Mouse (Mus musculus) midbrain, embryonic 11.5 days (tissue): ENCODE data around the gene Smcp. TPM values are rescaled to one million over a fixed set of nuclear protein-coding genes. Genes with fewer than 3 reads are reported as not detected.

Source experiments
- ATAC-seq: fragments of 200-750 bp; cut with Nextera tagmentation; 2 replicates; pipeline ENCODE4 v1.8.0; 2017; ENCODE audit warnings: moderate TSS enrichment, moderate library complexity; ENCODE audit not compliant: low FRiP score
- DNase-seq: peaks from one replicate; pipeline ENCODE4 v3.0.0; 2015; ENCODE audit warnings: low spot score; ENCODE audit errors: missing footprints
- H3K27ac ChIP-seq: fragments of 300-500 bp; sonication (generic); 2 replicates; pipeline ENCODE4 v1.5.1; 2014; ENCODE audit warnings: low read depth, low read length
- H3K27me3 ChIP-seq: fragments of 300-500 bp; sonication (generic); 2 replicates; pipeline ENCODE4 v1.6.1; 2014; ENCODE audit warnings: mild to moderate bottlenecking, low read length, moderate library complexity, mixed read lengths; ENCODE audit not compliant: control insufficient read depth, insufficient read depth
- H3K36me3 ChIP-seq: fragments of 300-500 bp; sonication (generic); 2 replicates; pipeline ENCODE4 v1.6.1; 2014; ENCODE audit warnings: mild to moderate bottlenecking, low read length, moderate library complexity, mixed read lengths; ENCODE audit not compliant: control insufficient read depth, insufficient read depth
- H3K4me1 ChIP-seq: fragments of 300-500 bp; sonication (generic); 2 replicates; pipeline ENCODE4 v1.6.1; 2014; ENCODE audit warnings: low read length; ENCODE audit not compliant: control insufficient read depth, insufficient read depth
- H3K4me2 ChIP-seq: fragments of 300-500 bp; sonication (generic); 2 replicates; pipeline ENCODE4 v1.6.1; 2014; ENCODE audit warnings: mild to moderate bottlenecking, moderate library complexity
- H3K4me3 ChIP-seq: fragments of 300-500 bp; sonication (generic); 2 replicates; pipeline ENCODE4 v1.5.1; 2014; ENCODE audit warnings: low read depth, low read length
- H3K9ac ChIP-seq: fragments of 300-500 bp; sonication (generic); 2 replicates; pipeline ENCODE4 v1.6.1; 2014; ENCODE audit warnings: low read length
- H3K9me3 ChIP-seq: fragments of 300-500 bp; sonication (generic); 2 replicates; pipeline ENCODE4 v1.6.1; 2016; ENCODE audit warnings: low read length; ENCODE audit not compliant: control insufficient read depth
- WGBS: fragments of 180-500 bp; shearing (Covaris S2); extraction: QIAGEN DNeasy Blood & Tissue Kit; methylation state at CpG from one replicate; pipeline ENCODE4 v1.1.7; 2014; 5-methylcytosine and 5-hydroxymethylcytosine counted together
- polyA plus RNA-seq: library from polyadenylated mRNA; unstranded; fragments of >200 nt; fragmentation: Nextera tagmentation; extraction: Ambion mirVana; gene quantifications from 2 replicates; pipeline ENCODE4 v1.2.1, GENCODE M21; 2014

Smcp gene
- polyA plus RNA-seq, 1 experiment from 2014 or later: not detected

DNA sequence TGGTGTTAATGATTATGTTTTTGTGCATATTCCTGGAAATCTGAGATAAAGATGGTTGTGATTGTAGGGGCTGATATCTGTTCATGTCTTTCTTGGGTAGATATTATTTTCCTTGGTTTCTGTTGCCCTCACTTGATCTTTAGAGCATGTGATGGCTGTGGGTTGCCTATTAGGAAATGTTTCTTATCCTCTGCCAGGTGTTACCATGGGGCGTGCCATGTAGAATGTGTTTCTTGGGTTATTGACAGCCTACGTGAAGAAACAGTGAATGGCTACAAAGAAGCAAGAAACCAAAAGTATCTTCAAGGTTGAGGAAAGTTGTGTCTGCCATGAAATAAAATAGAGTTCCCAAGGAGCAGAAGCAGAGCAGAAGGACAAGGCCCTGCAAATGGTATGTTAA, 9.6 kb upstream of the Smcp start:
- DNase-seq: no peak
- Histone ChIP-seq H3K9ac (no peak overlapping the region), H3K36me3 (no peaks in the 10 kb centered on the region), H3K9me3 (peaks cover 2% of the 10 kb centered on the region; the same call in 1 of the 2 replicates), H3K27ac (no peak overlapping the region), H3K4me2 (no peak overlapping the region), H3K4me3 (no peak overlapping the region), H3K4me1 (no peaks in the 10 kb centered on the region), H3K27me3 (no peaks in the 10 kb centered on the region)
- no peak for ATAC-seq
- 88% methylated on average over 2 of the region's 2 CpGs for WGBS

DNA sequence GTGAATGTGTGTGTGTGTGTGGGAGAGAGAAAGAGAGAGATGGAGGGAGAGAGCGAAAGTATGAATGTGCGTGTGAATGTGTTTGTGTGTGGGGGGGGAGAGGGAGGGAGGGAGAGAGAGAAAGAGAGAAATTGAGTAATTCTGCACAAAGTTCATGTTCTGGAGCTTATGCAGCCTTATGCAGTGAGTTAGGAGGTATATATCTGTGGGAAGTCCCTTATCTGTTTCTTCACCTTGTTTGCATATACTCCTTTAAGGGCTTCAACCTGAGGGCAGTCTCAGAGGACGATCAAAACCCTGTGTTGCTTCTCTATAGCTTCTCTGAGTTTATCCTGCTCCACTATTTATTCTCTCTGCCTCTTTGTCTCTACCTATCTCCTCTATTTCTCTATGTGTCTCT, 1.6 kb downstream of the Smcp start:
- Histone ChIP-seq H3K4me1 (no peaks in the 10 kb centered on the region), H3K27me3 (no peaks in the 10 kb centered on the region), H3K36me3 (no peaks in the 10 kb centered on the region), H3K9me3 (no peaks in the 10 kb centered on the region), H3K4me3 (no peak overlapping the region), H3K27ac (no peak overlapping the region), H3K9ac (no peak overlapping the region), H3K4me2 (no peak overlapping the region)
- DNase-seq (no peak), ATAC-seq (no peak)
- 95% methylated on average over 3 of the region's 3 CpGs for WGBS

DNA sequence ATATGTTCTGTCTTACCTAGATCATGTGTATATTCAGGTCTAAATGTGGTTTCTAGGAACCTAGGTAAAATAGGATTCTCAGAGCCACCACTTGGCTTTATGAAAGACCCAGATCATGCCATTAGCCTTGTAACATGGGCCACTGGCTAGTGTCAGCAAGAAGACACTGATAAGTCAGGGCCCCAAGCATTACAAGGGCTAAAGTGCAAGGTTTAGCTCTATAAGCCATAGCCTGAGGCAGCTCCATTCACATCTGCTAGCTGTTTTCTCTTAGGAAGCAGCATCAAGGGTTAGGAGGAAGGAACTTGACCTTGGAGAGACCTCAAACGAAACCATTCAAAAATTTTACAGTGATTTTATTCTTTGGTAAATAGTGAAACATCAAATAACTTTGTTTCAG, 3.7 kb downstream of the Smcp start:
- no peaks in the 10 kb centered on the region for H3K4me1 ChIP-seq

DNA sequence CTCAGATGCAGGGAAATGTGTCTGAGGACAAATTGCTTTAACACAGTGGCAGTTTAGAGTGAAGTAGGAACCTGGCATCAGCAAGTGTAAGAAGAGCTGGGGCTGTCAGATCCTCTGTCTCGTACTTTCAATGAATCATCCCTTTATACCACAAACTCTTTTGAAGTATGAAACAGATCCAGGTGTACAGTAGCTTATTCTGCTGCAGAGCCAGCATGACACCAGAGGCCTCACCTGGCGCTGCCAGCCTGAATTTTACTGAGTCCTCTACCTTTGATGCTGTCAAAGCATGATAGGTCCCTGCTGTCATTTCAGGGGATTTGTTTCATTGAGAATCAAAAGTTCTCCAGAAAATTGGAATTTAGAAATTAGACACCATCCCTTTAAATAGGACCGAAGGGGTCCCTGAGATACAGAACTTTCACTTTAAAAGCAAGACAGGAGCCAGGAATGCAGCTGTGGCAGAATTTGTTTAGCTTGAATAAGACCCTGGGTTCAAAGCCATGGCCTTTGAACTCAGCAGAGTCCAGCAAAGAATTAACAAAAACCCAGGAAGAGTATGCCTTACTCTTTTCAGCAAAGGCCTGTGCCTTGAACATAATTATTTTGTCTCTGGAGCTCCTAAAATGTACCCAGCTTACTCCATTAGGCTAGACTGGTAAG, 5.5 kb downstream of the Smcp start:
- 54% methylated on average over 3 of the region's 3 CpGs for WGBS
- H3K36me3 ChIP-seq: no peaks in the 10 kb centered on the region
- DNase-seq (no peak), ATAC-seq (no peak)
- no peak overlapping the region for H3K4me3 ChIP-seq
- no peaks in the 10 kb centered on the region for H3K9me3 ChIP-seq
- no peak overlapping the region for H3K4me2 ChIP-seq
- H3K9ac ChIP-seq: no peak overlapping the region
- no peaks in the 10 kb centered on the region for H3K27me3 ChIP-seq
- H3K4me1 ChIP-seq: no peaks in the 10 kb centered on the region
- H3K27ac ChIP-seq: no peak overlapping the region

More for the DNA sequence above, 3.7 kb downstream of the Smcp start:
- Histone ChIP-seq H3K9me3 (no peaks in the 10 kb centered on the region), H3K27ac (no peak overlapping the region), H3K4me2 (no peak overlapping the region), H3K4me3 (no peak overlapping the region), H3K36me3 (no peaks in the 10 kb centered on the region), H3K9ac (no peak overlapping the region), H3K27me3 (no peaks in the 10 kb centered on the region)
- WGBS: 76% methylated on average over 1 of the region's 1 CpGs
- DNase-seq (no peak), ATAC-seq (no peak)

DNA sequence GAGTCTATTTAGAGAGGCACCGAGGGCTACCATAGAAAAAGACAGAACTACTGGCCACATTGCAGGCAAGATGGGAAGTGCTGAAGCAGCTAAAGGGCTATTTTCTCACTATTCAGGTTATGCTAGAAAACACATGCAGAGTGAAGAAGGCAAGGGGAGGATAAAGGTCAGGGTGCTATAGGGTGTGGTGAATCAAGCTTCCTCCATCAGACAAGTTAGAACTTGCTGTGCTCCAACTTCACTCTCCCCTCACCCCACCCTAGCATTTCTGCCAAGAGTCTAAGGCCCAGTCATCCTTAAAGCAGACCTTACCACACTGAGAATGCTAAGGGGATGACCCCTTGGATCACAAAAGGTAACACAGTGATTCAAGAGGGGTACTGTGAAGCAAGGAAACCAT, 9.3 kb downstream of the Smcp start:
- ATAC-seq (no peak), DNase-seq (no peak)
- H3K27ac ChIP-seq: no peak overlapping the region
- H3K36me3 ChIP-seq: no peaks in the 10 kb centered on the region
- no peaks in the 10 kb centered on the region for H3K27me3 ChIP-seq
- no peaks in the 10 kb centered on the region for H3K9me3 ChIP-seq
- H3K4me3 ChIP-seq: no peak overlapping the region
- H3K4me1 ChIP-seq: no peaks in the 10 kb centered on the region
- 73% methylated on average over 1 of the region's 1 CpGs for WGBS
- H3K9ac ChIP-seq: no peak overlapping the region
- H3K4me2 ChIP-seq: no peak overlapping the region

DNA sequence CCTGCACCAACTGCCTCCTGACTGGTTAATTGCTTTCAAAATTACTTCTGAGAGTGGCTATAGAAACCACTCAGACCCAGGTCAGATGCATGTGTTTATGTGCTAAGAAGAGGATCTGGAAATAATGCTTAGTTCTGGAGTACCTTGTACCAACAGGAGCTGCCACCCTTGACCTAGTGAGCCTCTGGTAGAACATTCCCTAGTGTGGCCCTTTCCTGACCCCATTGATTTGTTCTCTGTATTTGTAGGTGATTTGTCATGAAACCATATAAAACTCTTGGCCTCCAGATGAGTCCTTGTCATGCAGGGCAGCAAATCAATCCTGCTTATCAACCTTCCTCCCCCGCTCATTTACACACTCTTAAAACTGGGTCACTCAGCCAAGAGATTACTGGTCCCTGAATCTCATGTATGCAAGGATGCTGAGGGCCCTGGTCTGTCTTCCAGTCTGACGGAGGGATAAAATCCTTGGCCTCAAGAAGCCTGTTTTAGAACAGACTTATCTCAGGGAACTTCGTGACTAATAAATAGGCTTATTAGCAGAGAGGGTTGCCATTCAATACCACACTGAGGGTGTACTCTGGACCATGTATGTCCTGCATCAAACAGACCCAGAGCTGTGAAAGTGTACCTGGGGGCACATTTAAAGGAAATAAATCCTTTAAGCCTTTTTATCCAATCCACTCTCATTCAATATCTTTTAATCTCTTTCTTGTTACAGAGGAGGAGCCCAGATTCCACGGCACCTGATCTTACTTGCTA, 10.0 kb downstream of the Smcp start:
- DNase-seq (no peak), ATAC-seq (peak; percentile 33; the same call in 1 of the 2 replicates)
- H3K27me3 ChIP-seq: no peaks in the 10 kb centered on the region
- no peak overlapping the region for H3K27ac ChIP-seq
- H3K36me3 ChIP-seq: no peaks in the 10 kb centered on the region
- H3K4me1 ChIP-seq: no peaks in the 10 kb centered on the region
- H3K9me3 ChIP-seq: no peaks in the 10 kb centered on the region
- no peak overlapping the region for H3K4me2 ChIP-seq
- no peak overlapping the region for H3K4me3 ChIP-seq
- H3K9ac ChIP-seq: no peak overlapping the region
- 56% methylated on average over 4 of the region's 4 CpGs for WGBS

DNA sequence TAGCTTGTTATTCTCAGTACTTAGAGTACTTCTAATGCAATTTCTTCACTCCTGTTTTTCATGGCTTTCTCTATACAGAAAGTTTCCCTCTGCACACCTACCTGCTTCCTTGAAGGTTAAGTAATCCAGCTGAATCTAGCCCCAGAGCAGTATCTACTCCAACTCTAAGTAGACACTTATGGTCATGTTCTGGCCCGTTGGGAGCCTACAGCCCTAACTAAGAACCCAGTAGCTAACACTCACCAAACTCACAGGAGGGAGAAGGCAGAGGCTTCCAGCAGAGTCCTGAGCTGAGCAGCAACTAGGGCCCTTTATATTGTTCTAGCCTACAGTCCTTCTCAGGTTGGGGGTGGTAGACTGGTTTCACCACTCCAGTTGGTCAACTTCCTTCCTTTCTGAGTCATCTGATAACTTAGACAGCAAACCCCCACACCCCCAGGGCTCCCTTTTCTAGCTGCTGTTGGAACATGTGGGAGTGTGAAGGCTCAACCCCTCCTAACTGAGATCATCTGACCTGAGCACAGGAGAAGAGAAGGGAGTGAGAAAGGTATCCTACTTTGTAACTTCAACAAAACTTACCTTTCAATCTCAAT, 15.3 kb downstream of the Smcp start, which contains the start of gene Ivl:
TSS of gene Ivl (minus strand) at position 287 of the 593 bp plus-strand sequence.
- ATAC-seq (no peak), DNase-seq (no peak)
- Histone ChIP-seq H3K4me2 (no peak within 1 kb of the TSS), H3K9me3 (no peaks in the 10 kb centered on the region), H3K4me1 (no peaks in the 10 kb centered on the region), H3K27ac (no peak within 1 kb of the TSS), H3K27me3 (no peaks in the 10 kb centered on the region), H3K36me3 (no peaks in the 10 kb centered on the region), H3K4me3 (no peak within 1 kb of the TSS), H3K9ac (no peak within 1 kb of the TSS)
- 68% methylated on average over 1 of the region's 1 CpGs for whole genome bisulfite sequencing

DNA sequence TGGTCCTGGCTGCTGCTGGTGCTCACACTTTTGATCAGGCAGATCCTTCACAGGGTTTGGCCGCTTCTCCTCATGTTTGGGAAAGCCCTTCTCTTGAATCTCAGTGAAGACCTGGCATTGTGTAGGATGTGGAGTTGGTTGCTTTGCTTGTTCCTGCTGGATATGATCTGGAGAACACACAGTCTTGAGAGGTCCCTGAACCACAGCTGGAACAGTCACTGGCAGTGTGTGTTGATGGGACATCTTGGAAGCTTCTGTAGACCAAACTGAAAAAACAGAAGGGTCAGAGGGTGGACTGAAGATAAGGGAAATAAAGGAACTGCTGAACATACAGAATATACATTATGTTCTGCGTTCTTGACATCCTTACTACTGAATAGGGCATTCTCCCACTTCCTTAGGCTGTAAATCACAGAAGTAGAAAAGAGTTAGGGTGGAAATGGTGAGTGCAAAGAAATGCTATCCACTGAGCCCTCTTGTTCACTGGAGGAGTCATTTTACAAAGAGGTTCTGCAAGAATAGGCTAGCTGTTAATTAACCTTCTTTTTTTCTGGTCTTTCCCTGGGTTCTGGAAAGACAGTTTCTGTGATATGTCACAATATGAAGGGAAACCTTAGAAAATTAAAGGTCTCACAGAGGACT, 16.2 kb downstream of the Smcp start:
- ATAC-seq: no peak
- Histone ChIP-seq H3K27me3 (no peaks in the 10 kb centered on the region), H3K27ac (no peak overlapping the region), H3K4me1 (no peaks in the 10 kb centered on the region), H3K4me3 (no peak overlapping the region), H3K9ac (no peak overlapping the region), H3K4me2 (no peak overlapping the region), H3K36me3 (no peaks in the 10 kb centered on the region), H3K9me3 (no peaks in the 10 kb centered on the region)
- no peak for DNase-seq
- 85% methylated on average over 2 of the region's 2 CpGs for WGBS

DNA sequence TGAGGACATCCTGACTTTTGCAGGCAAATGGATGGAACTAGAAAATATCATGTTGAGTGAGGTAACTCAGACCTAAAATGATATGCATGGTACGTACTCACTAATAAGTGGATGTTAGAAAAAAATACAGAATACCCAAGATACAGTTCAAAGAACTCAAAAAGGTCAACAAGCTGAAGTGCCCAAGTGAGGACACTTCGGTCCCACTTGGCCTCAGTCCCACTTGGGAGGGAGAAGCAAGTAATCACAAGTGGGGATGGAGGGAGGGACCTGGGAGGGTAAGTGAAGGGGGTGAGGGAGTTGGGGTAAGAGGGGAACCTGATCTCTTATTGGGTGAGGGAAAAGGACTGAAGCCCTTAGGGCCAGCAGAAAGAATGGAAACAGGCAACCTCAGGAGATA, 20.0 kb downstream of the Smcp start:
- Histone ChIP-seq H3K27me3 (no peaks in the 10 kb centered on the region), H3K4me1 (no peaks in the 10 kb centered on the region), H3K4me3 (no peak overlapping the region), H3K4me2 (no peak overlapping the region), H3K36me3 (no peaks in the 10 kb centered on the region), H3K9ac (no peak overlapping the region), H3K27ac (no peak overlapping the region), H3K9me3 (no peaks in the 10 kb centered on the region)
- DNase-seq (no peak), ATAC-seq (no peak)
- 93% methylated on average over 2 of the region's 2 CpGs for WGBS
